Mouse (Mus musculus): Measurements from ENCODE around the gene Epgn. TPM values are rescaled to one million over a fixed set of nuclear protein-coding genes. Genes with fewer than 3 reads are reported as not detected.

Epgn gene
- polyA plus RNA-seq, 1 experiment from 2014 or later = 0.13 TPM

DNA sequence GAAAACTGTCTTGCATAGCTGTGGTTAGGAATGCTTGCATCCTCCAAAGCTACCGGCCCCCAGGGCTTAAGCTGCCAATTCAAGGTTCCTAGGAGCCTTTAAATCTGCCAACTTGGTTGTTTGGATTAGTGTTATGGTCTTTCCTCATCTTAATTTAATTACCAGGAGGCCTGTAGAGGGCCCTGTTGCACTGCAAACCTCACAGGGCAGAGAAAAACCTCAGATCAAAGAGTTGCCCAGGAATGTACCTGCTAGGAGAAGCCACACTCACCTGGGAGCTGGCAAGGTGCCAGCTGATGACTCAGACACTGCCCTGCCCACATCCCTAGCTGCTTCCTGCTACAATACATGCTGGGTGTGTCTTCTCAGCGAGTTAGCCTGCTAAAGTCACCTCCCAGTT lies 11.3 kb downstream of the Epgn start:
- no peaks in the 10 kb centered on the region for H3K36me3 ChIP-seq
- 17% methylated on average over 2 of the region's 2 CpGs for whole genome bisulfite sequencing

DNA sequence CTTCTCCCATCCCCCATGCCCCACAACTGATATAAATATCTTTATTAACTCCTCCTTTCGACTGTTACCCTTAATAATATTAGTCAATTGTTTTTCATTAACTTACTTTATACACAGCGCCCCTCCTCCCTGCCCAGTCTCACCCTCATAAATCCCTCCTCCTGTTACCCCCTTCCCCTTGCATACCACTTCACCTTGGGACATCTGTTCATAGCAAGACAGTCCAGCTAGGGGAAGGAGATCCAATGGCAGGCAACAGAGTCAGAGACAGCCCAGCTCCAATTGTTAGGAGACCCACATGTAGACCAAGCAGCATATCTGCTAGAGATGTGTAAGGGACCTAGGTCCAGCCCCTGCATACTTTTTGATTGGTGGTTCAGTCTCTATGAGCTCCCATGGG lies 11.7 kb downstream of the Epgn start:
- WGBS = 71% methylated on average over 2 of the region's 2 CpGs
- no peak for ATAC-seq (ENCODE audit: low FRiP score, low read depth)
- H3K9me3 ChIP-seq = no peaks in the 10 kb centered on the region
- no peaks in the 10 kb centered on the region for H3K4me1 ChIP-seq
- H3K9ac ChIP-seq (replicated peaks) = no peak overlapping the region
- H3K4me2 ChIP-seq (replicated peaks) = no peak overlapping the region
- no peak overlapping the region for H3K4me3 ChIP-seq
- H3K36me3 ChIP-seq = no peaks in the 10 kb centered on the region
- no peaks in the 10 kb centered on the region for H3K27me3 ChIP-seq
- H3K27ac ChIP-seq (replicated peaks) = no peak overlapping the region

More for the DNA sequence above, 11.3 kb downstream of the Epgn start:
- ATAC-seq (ENCODE audit: low FRiP score, low read depth) = no peak
- no peak overlapping the region for H3K4me3 ChIP-seq
- no peaks in the 10 kb centered on the region for H3K27me3 ChIP-seq
- no peaks in the 10 kb centered on the region for H3K9me3 ChIP-seq
- H3K4me1 ChIP-seq = no peaks in the 10 kb centered on the region
- no peak overlapping the region for H3K27ac ChIP-seq (replicated peaks)
- no peak overlapping the region for H3K4me2 ChIP-seq (replicated peaks)
- no peak overlapping the region for H3K9ac ChIP-seq (replicated peaks)

DNA sequence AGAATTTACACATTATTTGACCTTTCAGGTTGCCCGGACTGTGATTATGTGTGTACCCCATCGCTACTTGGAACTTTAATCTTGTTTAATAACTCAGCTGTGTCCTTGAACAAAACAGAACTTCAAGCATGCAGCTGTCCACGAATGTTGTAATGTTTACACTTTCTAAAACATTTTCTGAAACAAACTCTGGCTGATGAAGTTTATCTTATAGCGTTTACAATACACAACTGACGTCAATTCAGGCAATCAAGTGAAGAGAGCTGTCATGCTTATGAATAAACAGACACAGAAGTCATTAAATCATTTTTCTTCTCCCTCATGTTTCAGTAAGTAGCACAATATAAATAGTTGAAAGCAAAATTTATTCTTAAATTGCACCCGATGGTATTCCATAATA lies 20.7 kb downstream of the Epgn start:
- Histone ChIP-seq H3K27me3 (no peaks in the 10 kb centered on the region), H3K27ac (replicated peaks) (no peak overlapping the region), H3K9me3 (no peaks in the 10 kb centered on the region), H3K4me3 (no peak overlapping the region), H3K4me1 (no peaks in the 10 kb centered on the region), H3K4me2 (replicated peaks) (no peak overlapping the region), H3K36me3 (no peaks in the 10 kb centered on the region), H3K9ac (replicated peaks) (no peak overlapping the region)
- no peak for ATAC-seq (ENCODE audit: low FRiP score, low read depth)
- 83% methylated on average over 6 of the region's 6 CpGs for WGBS

DNA sequence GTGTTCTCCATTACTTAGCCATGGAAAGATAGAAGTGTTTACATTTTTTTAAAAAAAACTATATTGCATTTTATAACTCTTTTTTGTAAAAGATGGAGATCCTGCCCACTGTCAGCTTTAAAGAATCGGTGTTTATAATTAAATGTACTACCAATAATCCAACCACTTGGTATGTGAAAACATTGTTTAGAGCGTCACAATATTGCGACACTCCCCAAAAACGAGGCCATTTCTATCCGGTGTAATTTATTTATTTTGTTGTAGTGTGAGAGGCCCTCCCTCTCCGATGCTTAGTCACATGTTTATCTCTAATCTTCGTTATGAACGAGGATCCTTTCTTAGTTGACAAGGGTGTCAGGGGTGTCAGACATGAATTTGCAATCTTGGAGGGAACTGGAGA lies 21.1 kb downstream of the Epgn start:
- no peak overlapping the region for H3K4me3 ChIP-seq
- H3K4me1 ChIP-seq = no peaks in the 10 kb centered on the region
- no peaks in the 10 kb centered on the region for H3K27me3 ChIP-seq
- no peak overlapping the region for H3K9ac ChIP-seq (replicated peaks)
- no peak overlapping the region for H3K27ac ChIP-seq (replicated peaks)
- H3K4me2 ChIP-seq (replicated peaks) = no peak overlapping the region
- no peak for ATAC-seq (ENCODE audit: low FRiP score, low read depth)
- 88% methylated on average over 8 of the region's 8 CpGs for WGBS
- H3K9me3 ChIP-seq = no peaks in the 10 kb centered on the region
- no peaks in the 10 kb centered on the region for H3K36me3 ChIP-seq

DNA sequence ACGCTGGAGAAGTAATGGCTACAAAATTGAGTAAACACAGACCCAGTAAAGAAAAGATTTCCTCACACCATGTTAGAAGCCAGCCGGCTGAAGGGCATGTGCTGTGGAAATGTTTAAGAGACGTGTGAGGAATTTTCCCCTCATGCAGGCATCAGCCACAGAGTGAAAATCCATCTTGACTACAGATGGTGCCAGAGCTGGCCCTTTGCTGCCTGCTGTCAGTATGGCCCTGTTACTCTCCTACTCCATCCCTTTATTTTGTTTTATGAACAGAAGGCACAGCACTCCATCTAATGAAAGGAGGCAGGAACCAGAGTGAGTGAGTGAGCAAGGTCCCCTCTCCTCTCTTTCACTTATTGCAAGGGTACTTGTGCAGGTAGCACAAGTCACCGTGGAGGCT lies 45.1 kb downstream of the Epgn start:
- 77% methylated on average over 4 of the region's 4 CpGs for WGBS
- no peak overlapping the region for H3K27ac ChIP-seq (replicated peaks)
- ATAC-seq (ENCODE audit: low FRiP score, low read depth) = no peak
- H3K4me1 ChIP-seq = peaks cover 6% of the 10 kb centered on the region
- peaks cover 13% of the 10 kb centered on the region for H3K27me3 ChIP-seq
- H3K4me3 ChIP-seq = no peak overlapping the region
- no peak overlapping the region for H3K4me2 ChIP-seq (replicated peaks)
- no peaks in the 10 kb centered on the region for H3K9me3 ChIP-seq
- no peaks in the 10 kb centered on the region for H3K36me3 ChIP-seq
- no peak overlapping the region for H3K9ac ChIP-seq (replicated peaks)

DNA sequence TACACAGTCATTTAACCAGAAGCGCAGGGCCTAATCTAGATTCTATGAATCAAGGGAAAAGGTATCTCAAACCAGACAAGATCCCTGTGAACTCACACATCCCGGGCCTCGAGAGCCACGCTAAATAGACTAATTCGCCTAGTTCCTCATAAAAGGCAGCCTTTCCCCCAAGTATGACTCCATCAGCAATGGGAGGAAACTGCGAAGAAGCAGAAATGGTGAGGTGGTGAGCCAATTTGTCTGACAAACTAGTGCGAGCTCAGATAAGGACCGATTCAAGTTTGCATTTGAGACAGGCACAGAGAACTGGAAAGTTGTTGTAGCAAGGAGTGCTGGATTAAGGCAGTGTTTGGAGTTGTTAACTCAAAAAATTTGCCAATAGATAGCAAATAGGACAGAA lies 46.4 kb downstream of the Epgn start:
- WGBS = 87% methylated on average over 8 of the region's 8 CpGs
- H3K4me3 ChIP-seq = no peak overlapping the region
- no peak overlapping the region for H3K27ac ChIP-seq (replicated peaks)
- H3K27me3 ChIP-seq = peaks cover 13% of the 10 kb centered on the region
- H3K4me2 ChIP-seq (replicated peaks) = no peak overlapping the region
- H3K9me3 ChIP-seq = no peaks in the 10 kb centered on the region
- H3K36me3 ChIP-seq = no peaks in the 10 kb centered on the region
- no peak overlapping the region for H3K9ac ChIP-seq (replicated peaks)
- H3K4me1 ChIP-seq = peaks cover 6% of the 10 kb centered on the region
- ATAC-seq (ENCODE audit: low FRiP score, low read depth) = no peak

DNA sequence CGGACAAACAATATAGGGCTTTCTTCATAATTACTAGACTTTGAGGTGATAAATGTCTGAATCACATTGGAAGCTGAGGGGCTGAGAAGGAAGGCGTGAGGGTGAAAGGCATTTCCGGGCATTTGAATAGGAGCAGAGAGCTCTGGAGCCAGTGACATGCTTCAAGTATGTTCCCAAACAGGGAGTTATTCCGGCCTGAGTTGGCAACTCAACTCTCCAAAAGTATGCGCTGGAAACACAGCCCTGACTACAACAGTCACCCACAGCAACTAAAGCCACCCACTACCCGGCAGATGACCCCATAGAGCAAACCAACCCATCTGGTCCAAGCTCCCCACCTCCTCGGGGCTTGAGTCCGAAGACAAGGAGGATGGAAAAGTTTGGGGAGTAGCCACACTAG lies 46.8 kb downstream of the Epgn start:
- H3K27me3 ChIP-seq = peaks cover 13% of the 10 kb centered on the region
- no peak overlapping the region for H3K27ac ChIP-seq (replicated peaks)
- no peaks in the 10 kb centered on the region for H3K36me3 ChIP-seq
- 0 out of 2 replicates have a peak overlapping the region, but pooled peaks have one; percentile 37 for H3K9ac ChIP-seq (replicated peaks)
- peaks cover 6% of the 10 kb centered on the region for H3K4me1 ChIP-seq
- H3K4me2 ChIP-seq (replicated peaks) = peak overlapping the region; percentile 71
- H3K9me3 ChIP-seq = no peaks in the 10 kb centered on the region
- 45% methylated on average over 8 of the region's 8 CpGs for WGBS
- no peak for ATAC-seq (ENCODE audit: low FRiP score, low read depth)
- H3K4me3 ChIP-seq = peak overlapping the region; percentile 40

DNA sequence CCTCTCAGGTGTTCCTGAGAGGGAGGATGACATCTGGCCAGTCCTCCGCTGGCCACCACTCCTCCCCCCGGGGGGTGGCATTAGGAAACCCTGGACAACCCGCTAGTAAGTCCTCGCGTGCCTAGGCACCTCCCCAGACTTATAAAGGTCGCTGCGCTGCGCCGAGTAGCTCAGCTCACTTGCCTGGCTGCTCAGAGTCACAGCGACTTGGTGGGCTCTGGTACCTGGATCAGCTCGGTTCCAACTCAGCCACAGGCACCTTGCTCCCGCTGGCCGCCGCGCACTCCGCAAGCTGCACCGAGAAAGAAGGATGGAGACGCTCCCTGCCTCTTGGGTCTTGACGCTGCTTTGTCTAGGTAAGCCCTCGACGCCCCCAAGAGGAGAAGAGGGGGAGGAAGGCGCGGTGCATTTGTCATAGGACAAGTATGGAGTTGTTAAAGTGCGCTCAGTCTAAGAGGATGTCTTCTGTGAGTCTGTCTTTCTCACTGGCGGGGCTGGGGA lies 47.2 kb downstream of the Epgn start, which contains the start of gene Ereg:
Ereg (plus strand) TSS at position 173 of the 501 bp plus-strand sequence.
- Histone ChIP-seq H3K27me3 (peaks cover 13% of the 10 kb centered on the region), H3K4me3 (peak within 1 kb of the TSS; percentile 40), H3K9me3 (no peaks in the 10 kb centered on the region), H3K27ac (replicated peaks) (no peak within 1 kb of the TSS), H3K36me3 (no peaks in the 10 kb centered on the region), H3K9ac (replicated peaks) (peak within 1 kb of the TSS; percentile 37; the same call in 1 of the 2 replicates), H3K4me2 (replicated peaks) (peak within 1 kb of the TSS; percentile 71), H3K4me1 (peaks cover 6% of the 10 kb centered on the region)
- WGBS = 1% methylated on average over 25 of the region's 25 CpGs
- peak; percentile 66 for ATAC-seq (ENCODE audit: low FRiP score, low read depth)

DNA sequence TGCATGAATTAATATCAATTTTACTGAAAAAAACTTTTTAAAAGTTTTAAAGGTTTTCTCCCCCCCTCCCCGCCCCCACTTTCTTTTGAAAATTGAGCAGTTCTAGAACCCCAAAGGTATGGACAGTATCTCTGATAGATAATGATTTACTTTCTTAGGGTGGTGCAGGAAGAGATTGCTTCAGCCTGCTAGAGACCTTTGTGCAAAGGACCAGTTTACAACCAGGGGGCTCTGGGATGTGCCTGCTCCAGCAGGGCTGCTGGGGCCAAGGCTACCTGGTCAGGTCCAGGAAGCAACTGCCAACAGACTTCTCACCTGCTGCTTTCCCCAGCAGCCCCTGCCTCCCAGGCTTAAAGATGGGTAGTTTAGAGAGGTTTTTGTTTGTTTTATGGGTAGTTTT lies 47.8 kb downstream of the Epgn start:
- H3K4me3 ChIP-seq = no peak overlapping the region

DNA sequence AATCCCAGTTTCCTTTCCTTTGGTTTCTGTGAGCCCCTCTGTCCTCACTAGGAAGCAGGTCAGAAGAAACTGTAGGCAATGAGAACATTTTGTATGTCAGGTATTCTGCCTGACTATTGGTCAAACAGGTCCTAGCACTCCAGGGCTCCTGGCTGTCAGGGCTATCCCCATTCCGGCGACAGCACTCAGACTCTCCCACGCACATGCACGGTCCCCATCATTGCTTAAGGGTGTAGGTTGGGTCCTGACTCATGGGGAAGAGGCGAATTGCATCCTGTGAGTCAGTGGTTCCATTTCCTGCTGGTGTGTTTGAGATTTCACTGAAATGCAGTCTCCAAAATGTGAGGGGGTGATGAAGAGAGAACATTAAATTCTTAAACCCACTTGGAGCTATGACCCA lies 55.8 kb downstream of the Epgn start:
- H3K9me3 ChIP-seq = no peaks in the 10 kb centered on the region
- H3K27me3 ChIP-seq = no peaks in the 10 kb centered on the region
- H3K36me3 ChIP-seq = no peaks in the 10 kb centered on the region
- H3K4me2 ChIP-seq (replicated peaks) = no peak overlapping the region
- ATAC-seq (ENCODE audit: low FRiP score, low read depth) = no peak
- H3K4me1 ChIP-seq = no peaks in the 10 kb centered on the region
- H3K27ac ChIP-seq (replicated peaks) = no peak overlapping the region
- 72% methylated on average over 5 of the region's 5 CpGs for WGBS
- H3K4me3 ChIP-seq = no peak overlapping the region
- no peak overlapping the region for H3K9ac ChIP-seq (replicated peaks)

More for the DNA sequence above, 47.8 kb downstream of the Epgn start:
- no peaks in the 10 kb centered on the region for H3K36me3 ChIP-seq
- H3K27ac ChIP-seq (replicated peaks) = no peak overlapping the region
- H3K4me1 ChIP-seq = peaks cover 6% of the 10 kb centered on the region
- peaks cover 13% of the 10 kb centered on the region for H3K27me3 ChIP-seq
- no peak for ATAC-seq (ENCODE audit: low FRiP score, low read depth)
- H3K9me3 ChIP-seq = no peaks in the 10 kb centered on the region
- WGBS = 71% methylated on average over 1 of the region's 1 CpGs
- H3K4me2 ChIP-seq (replicated peaks) = peak overlapping the region; percentile 71
- no peak overlapping the region for H3K9ac ChIP-seq (replicated peaks)

Other genes starting within 250 kb of the Epgn start
- gene Cxcl3, start 241.4 kb upstream of the Epgn start, polyA plus RNA-seq (2016; fragmentation: Nextera tagmentation; extraction: Ambion mirVana) = not detected in 2 replicates
- not detected in 2 replicates for gene Cxcl15, start 232.9 kb upstream of the Epgn start, polyA plus RNA-seq (2016; fragmentation: Nextera tagmentation; extraction: Ambion mirVana)
- not detected in 2 replicates for gene Cxcl1, start 136.2 kb upstream of the Epgn start, polyA plus RNA-seq (2016; fragmentation: Nextera tagmentation; extraction: Ambion mirVana)
- not detected in 2 replicates for gene Cxcl2, start 123.6 kb upstream of the Epgn start, polyA plus RNA-seq (2016; fragmentation: Nextera tagmentation; extraction: Ambion mirVana)
- 110 and 116 TPM in 2 replicates for gene Mthfd2l, start 96.3 kb upstream of the Epgn start, polyA plus RNA-seq (2016; fragmentation: Nextera tagmentation; extraction: Ambion mirVana)
- gene Ereg, start 47.2 kb downstream of the Epgn start, polyA plus RNA-seq (2016; fragmentation: Nextera tagmentation; extraction: Ambion mirVana) = not detected in 2 replicates
- not detected in 2 replicates for gene Areg, start 112.1 kb downstream of the Epgn start, polyA plus RNA-seq (2016; fragmentation: Nextera tagmentation; extraction: Ambion mirVana)